In the genomic region with DNA sequence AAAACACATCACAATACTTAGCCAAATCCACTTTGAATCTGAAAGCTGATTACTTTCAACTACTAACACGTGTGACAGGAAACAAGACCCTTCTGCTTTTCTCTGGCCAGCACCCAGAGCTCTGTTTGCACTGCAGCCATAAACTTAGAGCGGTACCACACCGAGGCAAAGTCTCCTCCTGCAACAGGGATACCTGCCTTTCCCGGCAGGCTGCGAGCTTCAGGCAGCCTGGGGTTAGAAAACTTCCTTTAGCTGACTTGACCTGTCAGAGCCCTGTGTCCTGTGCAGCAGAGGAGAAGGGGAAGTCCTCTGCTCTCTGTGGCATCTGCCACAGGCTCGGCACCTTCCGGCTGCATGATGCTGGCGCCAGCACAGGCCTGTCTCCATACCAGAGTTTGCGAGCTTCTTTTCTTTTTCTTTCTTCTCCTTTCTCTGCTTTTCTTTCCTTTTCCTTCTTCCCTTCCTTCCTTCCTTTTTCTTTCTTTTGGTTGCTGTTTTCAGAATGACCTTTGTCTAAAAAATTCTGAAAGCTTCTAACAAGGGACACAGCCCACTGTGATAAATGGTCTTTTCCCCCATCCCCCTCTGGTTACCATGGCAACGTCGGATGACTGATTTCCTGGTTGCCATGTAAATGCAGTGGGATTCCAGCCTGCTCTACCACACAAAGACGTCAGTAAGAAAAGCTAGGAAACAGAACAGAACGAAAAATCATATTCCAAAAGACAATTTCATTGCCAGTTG, we compare ENCODE assay signal across 8 mouse cellular contexts. TPM values are rescaled to one million over a fixed set of nuclear protein-coding genes. Genes with fewer than 3 reads are reported as not detected.
A peak's percentile ranks its signal among the peaks of the same experiment; 100 is the strongest.
DNase-seq lines count a peak whose midpoint lies in the region; ATAC-seq and TF ChIP-seq lines count a peak whose summit lies in the region.

No protein-coding gene starts in this region.

- H3K36me3 ChIP-seq in MEL (ENCODE audit: control insufficient read depth in 1 of 2, insufficient read depth in 2 of 2, low read length in 2 of 2): peaks cover 0 to 4% of the 10 kb centered on the region in 2 experiments; a peak in 2 of 4 replicates
- H3K36me3 ChIP-seq in lung, embryonic 14.5 days (ENCODE audit: insufficient read depth): no peaks in the 10 kb centered on the region

- H3K9me3 ChIP-seq in MEL (replicated peaks; ENCODE audit: insufficient read depth, low read length): no peaks in the 10 kb centered on the region
- no peaks in the 10 kb centered on the region for H3K9me3 ChIP-seq in lung, embryonic 14.5 days (ENCODE audit: low read depth, low read length)

- H3K4me2 ChIP-seq in lung, embryonic 14.5 days: peak overlapping the region; percentile 59

- peak; percentile 58 for DNase-seq in MEL (ENCODE audit: low read depth, low spot score)
- peak; percentile 63 to 69 for DNase-seq in cerebellum, adult 18-20 months
- DNase-seq in forelimb bud, embryonic 11.5 days (ENCODE audit: low read depth, low spot score): peak; percentile 98
- DNase-seq in layer of hippocampus, adult 8-10 months (ENCODE audit: low spot score in 2 of 2): peak; percentile 82 to 85
- DNase-seq in lung, embryonic 14.5 days: peak; percentile 92
- DNase-seq in thymus, postnatal 14 days: peak; percentile 74

- no peak for TF ChIP-seq RAD21 in MEL (IDR thresholded peaks at IDR 0.05; ENCODE audit: low read depth, low read length)

- no peaks in the 10 kb centered on the region for H3K79me2 ChIP-seq in MEL (ENCODE audit: control insufficient read depth, insufficient read depth, low read length, poor library complexity)

- H3K27me3 ChIP-seq in MEL (ENCODE audit: control insufficient read depth in 1 of 2, insufficient read depth in 2 of 2, low read length in 2 of 2): peaks cover 0 to 1% of the 10 kb centered on the region in 2 experiments; a peak in 2 of 4 replicates
- no peaks in the 10 kb centered on the region for H3K27me3 ChIP-seq in lung, embryonic 14.5 days (ENCODE audit: insufficient read depth, low read length)

- peak overlapping the region; percentile 33 to 45 for H3K4me3 ChIP-seq in MEL (ENCODE audit: control insufficient read depth in 1 of 2, insufficient read depth in 1 of 2, low read depth in 2 of 2, low read length in 2 of 2)
- H3K4me3 ChIP-seq in lung, embryonic 14.5 days (ENCODE audit: low read depth, low read length): peak overlapping the region; percentile 20; the same call in 1 of the 2 replicates

- H3K9ac ChIP-seq in MEL (ENCODE audit: control insufficient read depth, low read depth, low read length, poor library complexity, severe bottlenecking): peak overlapping the region; percentile 9; the same call in 1 of the 2 replicates
- peak overlapping the region; percentile 30; the same call in 1 of the 2 replicates for H3K9ac ChIP-seq in lung, embryonic 14.5 days

- peaks cover 0 to 15% of the 10 kb centered on the region in 2 experiments; a peak in 2 of 4 replicates for H3K4me1 ChIP-seq in MEL (ENCODE audit: control insufficient read depth in 1 of 2, insufficient read depth in 2 of 2, low read length in 2 of 2)
- peaks cover 32% of the 10 kb centered on the region for H3K4me1 ChIP-seq in lung, embryonic 14.5 days (ENCODE audit: insufficient read depth)

- peak; percentile 75 to 77 for ATAC-seq in hematopoietic stem cell, adult 5-6 weeks (replicated peaks in 1 of 2; ENCODE audit: insufficient read depth in 1 of 2, low FRiP score in 2 of 2, low TSS enrichment in 1 of 2, low read depth in 1 of 2, poor library complexity in 2 of 2, severe bottlenecking in 2 of 2)
- ATAC-seq in lung, embryonic 14.5 days (ENCODE audit: insufficient read depth): peak; percentile 64
- ATAC-seq in neutrophil, adult 5-6 weeks (ENCODE audit: extremely low read depth, insufficient number of reproducible peaks, low FRiP score, poor library complexity, severe bottlenecking): peak; percentile 62

- no peak overlapping the region for H3K27ac ChIP-seq in MEL (ENCODE audit: control insufficient read depth, low read depth, low read length)
- peak overlapping the region; percentile 95 for H3K27ac ChIP-seq in lung, embryonic 14.5 days (ENCODE audit: low read depth)

- WGBS in lung, embryonic 14.5 days: 2% methylated on average over 13 of the region's 13 CpGs

- 0 out of 4 replicates have a peak, but pooled peaks of 1 of the 2 experiments have one; percentile 19 for TF ChIP-seq EP300 in MEL (IDR thresholded peaks at IDR 0.05; ENCODE audit: low read depth in 1 of 2, low read length in 2 of 2)

- no peak for TF ChIP-seq POLR2A in MEL (IDR thresholded peaks at IDR 0.05; ENCODE audit: control insufficient read depth in 1 of 2, insufficient read depth in 1 of 2, low read depth in 1 of 2, low read length in 2 of 2, poor library complexity in 1 of 2)

- no peak for TF ChIP-seq CTCF in MEL (IDR thresholded peaks at IDR 0.05 in 2 of 3, conservative IDR thresholded peaks at IDR 0.05 in 1 of 3; ENCODE audit: control insufficient read depth in 1 of 3, insufficient read depth in 1 of 3, low read depth in 2 of 3, low read length in 3 of 3, poor library complexity in 1 of 3, severe bottlenecking in 1 of 3)
- TF ChIP-seq CTCF in lung, embryonic 14.5 days (IDR thresholded peaks at IDR 0.05; ENCODE audit: low read depth): no peak

TF ChIP-seq in MEL, 35 proteins besides CTCF, POLR2A, EP300 and RAD21:
- TF ChIP-seq MXI1 (IDR thresholded peaks at IDR 0.05; ENCODE audit: low read depth, low read length) (0 out of 2 replicates have a peak, but pooled peaks have one; percentile 9), TCF12 (IDR thresholded peaks at IDR 0.05; ENCODE audit: low read depth, low read length) (no peak), POLR2AphosphoS2 (IDR thresholded peaks at IDR 0.05; ENCODE audit: low read length) (no peak), MYC (IDR thresholded peaks at IDR 0.05; ENCODE audit: low read depth, low read length) (no peak), HCFC1 (IDR thresholded peaks at IDR 0.05; ENCODE audit: low read depth, low read length) (no peak), E2F4 (IDR thresholded peaks at IDR 0.05; ENCODE audit: borderline replicate concordance, low read depth, low read length) (no peak), GABPA (IDR thresholded peaks at IDR 0.05; ENCODE audit: low read depth, low read length) (no peak), CHD2 (IDR thresholded peaks at IDR 0.05; ENCODE audit: low read length) (no peak), MAX (IDR thresholded peaks at IDR 0.05; ENCODE audit: low read length) (peak; percentile 25; the same call in 1 of the 2 replicates)

RNA-seq across cellular contexts. Expression of a gene that starts 9.4 kb away (rescaled TPM):
- 3.3 and 8.9 TPM in 2 replicates for total RNA-seq in MEL (2012; rRNA removed)
- 10 to 100 TPM in 1 of 2 experiments, not detected in 1; 17.2 TPM for polyA plus RNA-seq in MEL (2012; ENCODE audit: insufficient read depth in 1 of 2, insufficient read length in 2 of 2, low read depth in 1 of 2, low replicate concordance in 2 of 2, missing spikeins in 1 of 2)
- 67.2 and 72.2 TPM in 2 replicates for total RNA-seq in hematopoietic stem cell, adult 5-6 weeks (2017)
- 100 to 1,000 TPM; 262 to 293 (median 273) TPM for total RNA-seq in layer of hippocampus, adult 8-10 months (2022)
- 89.0 and 95.7 TPM in 2 replicates for polyA plus RNA-seq in lung, embryonic 14.5 days (2014; fragmentation: Nextera tagmentation; extraction: Ambion mirVana)
- total RNA-seq in neutrophil, adult 5-6 weeks (2017): 66.8 and 76.3 TPM in 2 replicates
